ENCODE assay signal across 11 mouse cellular contexts in the genomic region with DNA sequence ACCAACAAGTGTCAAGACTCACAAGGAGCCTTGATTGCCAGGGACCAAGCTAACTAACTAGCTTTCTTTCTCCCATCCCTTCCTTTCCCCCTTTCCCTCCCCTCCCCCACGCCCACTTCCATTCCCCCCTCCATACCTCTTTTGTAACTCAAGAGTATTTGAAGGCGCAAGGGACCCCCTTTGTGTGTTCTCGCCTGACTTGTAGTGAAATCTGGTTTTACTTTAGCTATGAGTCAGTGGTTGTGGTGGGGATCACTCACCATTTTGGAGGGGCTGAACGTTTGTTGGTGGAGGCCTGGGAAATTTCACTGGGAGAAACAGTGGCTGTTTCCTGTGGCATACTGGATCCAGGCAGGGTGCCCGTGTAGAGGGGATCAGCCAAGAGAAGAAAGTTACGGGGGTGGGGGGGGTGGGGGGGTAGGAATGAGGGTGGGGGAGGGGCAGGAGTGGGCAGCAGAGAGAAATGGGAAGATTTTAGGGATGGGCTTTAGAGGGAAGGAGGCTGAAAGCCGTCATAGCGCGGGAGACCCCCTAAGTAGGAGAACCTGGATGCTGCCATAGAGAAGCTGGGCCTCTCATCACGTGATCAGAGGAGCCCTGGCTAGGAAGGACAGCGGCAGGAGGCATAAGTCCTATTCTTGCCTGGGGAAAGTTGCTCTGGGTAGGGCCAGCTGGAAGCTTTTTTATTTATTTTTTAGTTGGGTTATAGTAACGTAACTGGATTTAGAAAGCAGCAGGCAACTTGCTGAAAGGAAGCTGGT. TPM values are rescaled to one million over a fixed set of nuclear protein-coding genes. Genes with fewer than 3 reads are reported as not detected.
DNase-seq lines count a peak whose midpoint lies in the region; ATAC-seq and TF ChIP-seq lines count a peak whose summit lies in the region.
"Had no signal": no experiment of that assay in that cellular context is flagged by ENCODE, and none has a peak within 500 bp of the region (broad histone marks: within the 10 kb centered on the region; RNA-seq: fewer than 3 reads in every experiment).

No protein-coding gene starts in this region.

- no peak overlapping the region for H3K4me3 ChIP-seq in kidney, postnatal 0 days (replicated peaks; ENCODE audit: low read depth, low read length)
- H3K4me3 ChIP-seq in hindbrain, embryonic 14.5 days (replicated peaks; ENCODE audit: low read length), result no peak overlapping the region
- H3K4me3 ChIP-seq in neural tube, embryonic 15.5 days (replicated peaks), result no peak overlapping the region

- H3K4me1 ChIP-seq in kidney, postnatal 0 days (replicated peaks; ENCODE audit: insufficient read depth, low read length), result peaks cover 29% of the 10 kb centered on the region
- H3K4me1 ChIP-seq in hindbrain, embryonic 14.5 days (replicated peaks; ENCODE audit: control insufficient read depth, insufficient read depth, low read length), result peaks cover 4% of the 10 kb centered on the region; the same call in 1 of the 2 replicates
- H3K4me1 ChIP-seq in neural tube, embryonic 15.5 days, result peaks cover 33% of the 10 kb centered on the region

- H3K27me3 ChIP-seq in kidney, postnatal 0 days (ENCODE audit: insufficient read depth, low read length), result no peaks in the 10 kb centered on the region
- no peaks in the 10 kb centered on the region for H3K27me3 ChIP-seq in hindbrain, embryonic 14.5 days (ENCODE audit: control insufficient read depth, insufficient read depth, low read length)
- no peaks in the 10 kb centered on the region for H3K27me3 ChIP-seq in neural tube, embryonic 15.5 days (replicated peaks)

- no peak for DNase-seq in kidney, postnatal 0 days (ENCODE audit: low spot score)
- DNase-seq in kidney, adult 8-10 months, result no peak
- peak; percentile 31 for DNase-seq in embryo, embryonic 9.5 days (ENCODE audit: extremely low spot score)
- DNase-seq in hindbrain, embryonic 14.5 days (ENCODE audit: low spot score), result no peak
- no peak for DNase-seq in cerebellum, adult 9-11 months
- DNase-seq in left cerebral cortex, adult 9 months (ENCODE audit: low spot score in 2 of 2), result no peak
- DNase-seq: cerebellum, adult 2 months; right cerebral cortex, adult 18-20 months had no signal

- ATAC-seq in kidney, postnatal 0 days (replicated peaks; ENCODE audit: low FRiP score, low read depth), result no peak
- ATAC-seq in hindbrain, embryonic 14.5 days (ENCODE audit: low FRiP score), result peak; percentile 55; the same call in 1 of the 2 replicates
- peak; percentile 36 for ATAC-seq in neural tube, embryonic 15.5 days (ENCODE audit: low FRiP score)
- ATAC-seq in erythroid progenitor cell, adult 5-6 weeks (replicated peaks; ENCODE audit: low FRiP score, poor library complexity, severe bottlenecking), result no peak

- TF ChIP-seq CTCF in kidney, postnatal 0 days (IDR thresholded peaks at IDR 0.05; ENCODE audit: low read depth), result no peak

- 0 out of 2 replicates have a peak, but pooled peaks cover 2% of the 10 kb centered on the region for H3K36me3 ChIP-seq in kidney, postnatal 0 days (ENCODE audit: insufficient read depth, low read length)
- H3K36me3 ChIP-seq in hindbrain, embryonic 14.5 days (replicated peaks; ENCODE audit: control insufficient read depth, insufficient read depth), result no peaks in the 10 kb centered on the region
- H3K36me3 ChIP-seq in neural tube, embryonic 15.5 days, result no peaks in the 10 kb centered on the region

- WGBS in kidney, postnatal 0 days, result 31% methylated on average over 12 of the region's 12 CpGs
- 18% methylated on average over 12 of the region's 12 CpGs for whole genome bisulfite sequencing in hindbrain, embryonic 14.5 days
- 21% methylated on average over 12 of the region's 12 CpGs for WGBS in neural tube, embryonic 15.5 days

- H3K4me2 ChIP-seq in kidney, postnatal 0 days (ENCODE audit: low read length), result no peak overlapping the region
- H3K4me2 ChIP-seq in hindbrain, embryonic 14.5 days (replicated peaks), result 0 out of 2 replicates have a peak overlapping the region, but pooled peaks have one; percentile 11
- peak overlapping the region; percentile 22; the same call in 1 of the 2 replicates for H3K4me2 ChIP-seq in neural tube, embryonic 15.5 days

- no peaks in the 10 kb centered on the region for H3K9me3 ChIP-seq in kidney, postnatal 0 days (replicated peaks; ENCODE audit: low read length)
- H3K9me3 ChIP-seq in hindbrain, embryonic 14.5 days (ENCODE audit: control insufficient read depth, low read length), result no peaks in the 10 kb centered on the region
- no peaks in the 10 kb centered on the region for H3K9me3 ChIP-seq in neural tube, embryonic 15.5 days (replicated peaks)

- peak overlapping the region; percentile 47; the same call in 1 of the 2 replicates for H3K27ac ChIP-seq in kidney, postnatal 0 days
- H3K27ac ChIP-seq in hindbrain, embryonic 14.5 days, result no peak overlapping the region
- no peak overlapping the region for H3K27ac ChIP-seq in neural tube, embryonic 15.5 days (replicated peaks)

- H3K9ac ChIP-seq in kidney, postnatal 0 days (ENCODE audit: low read depth, low read length), result no peak overlapping the region
- no peak overlapping the region for H3K9ac ChIP-seq in hindbrain, embryonic 14.5 days
- no peak overlapping the region for H3K9ac ChIP-seq in neural tube, embryonic 15.5 days (replicated peaks)

RNA-seq across cellular contexts. Expression of a gene that starts 15.3 kb away (rescaled TPM):
- polyA plus RNA-seq in kidney, postnatal 0 days (2015; fragmentation: Nextera tagmentation; extraction: Ambion mirVana), result 6.9 and 7.6 TPM in 2 replicates
- 6.9 and 7.8 TPM in 2 replicates for polyA plus RNA-seq in hindbrain, embryonic 14.5 days (2014; fragmentation: Nextera tagmentation; extraction: Ambion mirVana)
- 5.1 and 6.1 TPM in 2 replicates for polyA plus RNA-seq in neural tube, embryonic 15.5 days (2015; fragmentation: Nextera tagmentation; extraction: Ambion mirVana)
- total RNA-seq in erythroid progenitor cell, adult 5-6 weeks (2015; ENCODE audit: low replicate concordance), result not detected in 2 replicates
- total RNA-seq in erythroid progenitor cell, adult 5-6 weeks (2017; ENCODE audit: low replicate concordance), result not detected in 2 replicates
- total RNA-seq: hematopoietic stem cell, adult 5-6 weeks had no signal

Comparison
In these comparisons a context has a peak if more than half of its experiments do, and no peak if none do; other contexts are left out.
1. ATAC-seq: peak in hindbrain, embryonic 14.5 days (single experiment) and neural tube, embryonic 15.5 days (single experiment); none in kidney, postnatal 0 days (single experiment) and erythroid progenitor cell, adult 5-6 weeks (single experiment).